Mouse (Mus musculus): ENCODE results near the gene Dusp5.

Gene Dusp5

GRCm38 (mm10) chr19:53528752-53529454 is at the start of gene Dusp5:
Gene Dusp5, plus strand, starts transcription at chr19:53529109.
- peak; percentile 100 for DNase-seq

- no peak for DNase-seq
These were observed 49.3 kb upstream of the Dusp5 start for GRCm38 (mm10) chr19:53479590-53479989.

- DNase-seq, result no peak
These were observed 46.8 kb upstream of the Dusp5 start for GRCm38 (mm10) chr19:53482093-53482492.

GRCm38 (mm10) chr19:53482527-53482926 is 46.4 kb upstream of the Dusp5 start:
- DNase-seq, result no peak

- no peak for DNase-seq
These were observed 44.9 kb upstream of the Dusp5 start for GRCm38 (mm10) chr19:53483984-53484383.

GRCm38 (mm10) chr19:53484918-53485317 is 44.0 kb upstream of the Dusp5 start:
- no peak for DNase-seq

GRCm38 (mm10) chr19:53489187-53489586 is 39.7 kb upstream of the Dusp5 start:
- DNase-seq, result no peak

- DNase-seq, result no peak
These were observed 39.0 kb upstream of the Dusp5 start for GRCm38 (mm10) chr19:53489910-53490309.

- DNase-seq, result no peak
These were observed 38.0 kb upstream of the Dusp5 start for GRCm38 (mm10) chr19:53490898-53491297.

GRCm38 (mm10) chr19:53492528-53492927 is 36.4 kb upstream of the Dusp5 start:
- DNase-seq, result no peak

- no peak for DNase-seq
These were observed 35.0 kb upstream of the Dusp5 start for GRCm38 (mm10) chr19:53493866-53494265.

- no peak for DNase-seq
These were observed 31.0 kb upstream of the Dusp5 start for GRCm38 (mm10) chr19:53497910-53498309.

GRCm38 (mm10) chr19:53499049-53499448 is 29.9 kb upstream of the Dusp5 start:
- DNase-seq, result no peak

- no peak for DNase-seq
These were observed 29.4 kb upstream of the Dusp5 start for GRCm38 (mm10) chr19:53499451-53499940.

GRCm38 (mm10) chr19:53500298-53501006 is 28.5 kb upstream of the Dusp5 start:
- peak; percentile 21 to 40 for DNase-seq

GRCm38 (mm10) chr19:53501239-53501638 is 27.7 kb upstream of the Dusp5 start:
- peak; percentile 52 to 71 for DNase-seq

- peak in 1 of 2 experiments; percentile 36 for DNase-seq
These were observed 27.1 kb upstream of the Dusp5 start for GRCm38 (mm10) chr19:53501765-53502164.

- peak; percentile 82 to 91 for DNase-seq
These were observed 26.0 kb upstream of the Dusp5 start for GRCm38 (mm10) chr19:53502891-53503371.

- no peak for DNase-seq
These were observed 24.7 kb upstream of the Dusp5 start for GRCm38 (mm10) chr19:53504181-53504580.

- no peak for DNase-seq
These were observed 23.2 kb upstream of the Dusp5 start for GRCm38 (mm10) chr19:53505728-53506127.

GRCm38 (mm10) chr19:53507497-53507896 is 21.4 kb upstream of the Dusp5 start:
- DNase-seq, result peak; percentile 52 to 67

- DNase-seq, result no peak
These were observed 17.5 kb upstream of the Dusp5 start for GRCm38 (mm10) chr19:53511244-53511934.

GRCm38 (mm10) chr19:53517370-53518096 is 11.4 kb upstream of the Dusp5 start:
- no peak for DNase-seq

Data from thymus, postnatal 36 days (tissue).